In genomic region chr2:146623052-146623451, GRCm38 (mm10) we compare ENCODE assay signal across 12 mouse cellular contexts.
"Had no signal": no experiment of that assay in that cellular context is flagged by ENCODE, and none has a peak within 500 bp of the region (broad histone marks: within the 10 kb centered on the region; RNA-seq: fewer than 3 reads in every experiment).

No protein-coding gene starts in this region.

- DNase-seq: kidney, adult 2 months; kidney, postnatal 10 days; kidney, postnatal 4 days; lung, postnatal 4 days; right cerebral cortex, postnatal 14 days; thymus, adult 2 months; thymus, postnatal 25 days had no signal

- H3K9ac ChIP-seq: limb, embryonic 12.5 days; midbrain, embryonic 12.5 days had no signal

- H3K9me3 ChIP-seq: limb, embryonic 12.5 days; megakaryocyte, embryonic 14.5 days; midbrain, embryonic 12.5 days had no signal

- H3K4me3 ChIP-seq: layer of hippocampus, adult 2 months; limb, embryonic 12.5 days; megakaryocyte, embryonic 14.5 days; midbrain, embryonic 12.5 days had no signal

- H3K27ac ChIP-seq: layer of hippocampus, adult 2 months; limb, embryonic 12.5 days; midbrain, embryonic 12.5 days had no signal

- H3K4me1 ChIP-seq: megakaryocyte, embryonic 14.5 days; midbrain, embryonic 12.5 days had no signal

- H3K4me2 ChIP-seq: limb, embryonic 12.5 days; midbrain, embryonic 12.5 days had no signal

- ATAC-seq: intestine, embryonic 16.5 days had no signal

- H3K36me3 ChIP-seq: limb, embryonic 12.5 days; midbrain, embryonic 12.5 days had no signal
